Mouse (Mus musculus) spleen, postnatal 36 days (tissue): ENCODE measurements around the gene Ppm1g.

Experiments used
- DNase-seq, 2 experiments: peaks; one replicate each; pipeline ENCODE4 v3.0.0; 2022; ENCODE audit warnings: low spot score in 2 of 2, mixed read lengths in 1 of 2

Ppm1g gene

DNA sequence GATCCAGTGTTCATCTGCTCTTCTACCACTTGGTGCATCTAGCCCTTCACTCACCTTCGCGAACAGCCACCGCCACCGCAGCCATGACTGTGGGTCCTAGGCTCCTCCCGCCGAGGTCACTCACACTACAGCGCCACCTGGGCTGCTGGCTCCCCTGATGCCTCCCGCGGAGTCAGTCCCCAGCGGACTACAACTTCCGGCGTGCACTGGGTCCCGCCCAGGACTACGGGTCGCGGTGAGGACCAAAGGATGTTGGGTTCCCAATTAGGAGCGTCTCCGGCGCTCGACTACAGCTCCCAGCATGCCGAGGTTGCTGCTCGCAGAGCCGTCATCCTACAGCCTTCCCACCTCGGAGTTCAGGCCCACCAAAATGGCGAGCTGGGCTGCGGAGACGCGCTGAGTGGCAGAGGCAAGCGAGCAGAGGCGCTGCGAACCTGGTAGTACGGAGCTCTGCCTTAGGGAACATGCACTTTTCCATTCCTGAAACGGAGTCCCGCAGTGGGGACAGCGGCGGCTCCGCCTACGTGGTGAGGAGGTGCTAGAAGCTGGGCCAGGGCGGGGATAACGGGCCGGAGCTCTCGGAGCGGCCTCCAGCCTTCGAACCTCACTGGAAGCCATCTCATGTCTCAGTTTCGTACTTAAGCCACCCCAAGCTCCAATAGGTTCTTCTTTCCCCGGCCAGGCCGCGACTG lies 27.4 kb downstream of the Ppm1g start, which contains the start of the genes Snx17 and Eif2b4:
Snx17 (plus strand) TSS at position 289 of the 692 bp plus-strand sequence.
Eif2b4 (minus strand) TSS at position 492 of the 692 bp plus-strand sequence.
- DNase-seq: peak; percentile 99 to 100

- no peak for DNase-seq
Measured at GRCm38 (mm10) chr5:31192045-31192938, 28.2 kb downstream of the Ppm1g start.

- DNase-seq: no peak
Measured at GRCm38 (mm10) chr5:31190201-31190600, 30.3 kb downstream of the Ppm1g start.

DNA sequence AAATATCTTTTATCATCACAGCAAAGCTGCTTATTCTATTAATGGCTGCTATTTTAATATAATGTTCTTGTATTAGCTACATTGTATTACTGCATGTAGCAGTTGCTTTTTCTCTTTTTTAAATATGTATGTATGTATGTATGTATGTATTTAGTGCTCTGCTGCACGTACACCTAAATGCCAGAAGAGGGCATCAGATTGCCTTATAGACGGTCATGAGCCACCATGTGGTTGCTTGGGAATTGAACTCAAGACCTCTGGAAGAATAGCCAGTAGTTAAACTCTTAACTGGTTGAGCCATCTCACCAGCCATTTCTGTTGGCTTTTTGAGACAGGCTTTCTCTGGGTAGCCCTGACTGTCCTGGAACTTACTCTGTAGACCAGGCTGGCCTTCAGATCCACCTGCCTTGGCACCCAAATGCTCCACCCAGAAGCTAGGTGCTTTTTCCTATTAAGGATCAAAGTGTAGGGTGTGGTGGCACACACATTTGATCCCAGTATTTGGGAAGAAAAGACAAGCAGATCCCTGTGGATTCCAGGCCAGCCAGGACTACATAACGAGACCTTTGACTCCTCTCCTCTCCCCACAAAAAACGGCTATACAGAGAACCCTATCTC lies 32.2 kb downstream of the Ppm1g start:
- no peak for DNase-seq

GRCm38 (mm10) chr5:31183678-31184077 lies 36.8 kb downstream of the Ppm1g start:
- DNase-seq: no peak

- no peak for DNase-seq
Measured at GRCm38 (mm10) chr5:31181183-31181770, 39.2 kb downstream of the Ppm1g start.

DNA sequence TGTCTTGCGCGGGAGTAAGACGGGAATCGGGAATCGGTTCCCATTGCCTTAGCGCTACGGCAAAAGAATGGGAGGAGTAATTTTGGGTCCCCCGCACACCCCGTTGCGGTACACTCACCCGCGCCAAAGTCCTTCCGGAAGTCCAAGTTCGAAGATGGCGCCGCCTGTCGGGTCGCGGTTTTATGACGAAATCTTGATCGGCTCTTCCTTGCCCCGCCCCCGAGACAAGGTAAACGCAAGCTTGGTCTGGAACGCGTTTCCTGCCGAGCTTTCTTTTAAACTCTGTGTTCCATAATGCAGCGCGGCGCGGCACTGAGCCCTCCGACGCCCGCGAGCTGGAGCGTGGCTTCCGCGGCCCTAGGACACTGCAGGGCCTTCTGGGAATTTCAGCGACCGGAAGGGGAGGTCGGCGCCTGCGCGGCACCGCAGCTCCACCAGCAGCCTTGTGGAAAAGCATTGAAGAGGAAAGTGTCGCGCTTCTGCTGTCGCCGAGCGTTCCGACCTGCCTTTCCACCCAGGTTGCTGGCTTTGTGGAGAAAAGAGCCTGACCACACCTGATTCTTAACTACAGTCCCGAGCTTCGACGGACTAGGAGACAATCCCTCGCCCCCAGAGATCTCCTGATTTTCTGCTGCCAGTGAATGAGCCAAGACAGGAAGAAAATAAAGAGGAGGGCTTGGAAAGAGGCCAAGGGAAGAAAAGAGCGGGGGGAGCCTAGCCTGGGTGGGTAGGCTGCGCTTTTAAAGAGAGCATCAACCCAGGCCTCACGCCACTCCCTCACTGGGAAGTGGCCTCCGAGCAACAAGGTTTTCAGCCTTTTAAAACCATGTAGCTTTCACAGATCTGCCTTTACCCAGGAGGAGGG lies 40.5 kb downstream of the Ppm1g start, which contains the start of the genes Gm29609 and Gtf3c2:
Gm29609 (minus strand) TSS at position 146 of the 865 bp plus-strand sequence.
Gtf3c2 (minus strand) TSS at position 379 of the 865 bp plus-strand sequence.
- DNase-seq: peak; percentile 93 to 95

DNA sequence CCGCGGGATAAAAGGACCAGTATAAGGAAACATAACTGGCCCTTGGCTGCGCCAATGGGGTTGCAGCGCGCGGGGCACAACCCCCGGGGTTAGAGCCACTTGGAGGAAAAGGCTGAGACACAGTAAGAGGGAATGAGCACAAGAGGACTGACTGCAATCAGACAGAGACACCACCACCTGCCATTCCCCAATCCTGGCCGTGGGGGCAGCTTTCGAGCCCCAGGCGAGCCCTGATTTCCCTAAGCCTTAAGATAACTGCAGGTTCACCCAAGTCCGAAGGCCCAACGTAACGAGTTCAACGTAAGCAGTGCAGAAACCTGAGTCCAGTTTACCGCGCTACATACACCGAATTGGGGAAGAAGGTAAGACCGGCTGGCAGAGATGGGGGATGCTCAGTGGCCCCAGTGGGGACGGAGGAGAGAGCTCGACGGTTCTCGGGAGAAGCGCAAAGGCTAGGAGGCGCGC lies 41.2 kb downstream of the Ppm1g start:
- DNase-seq: no peak

DNA sequence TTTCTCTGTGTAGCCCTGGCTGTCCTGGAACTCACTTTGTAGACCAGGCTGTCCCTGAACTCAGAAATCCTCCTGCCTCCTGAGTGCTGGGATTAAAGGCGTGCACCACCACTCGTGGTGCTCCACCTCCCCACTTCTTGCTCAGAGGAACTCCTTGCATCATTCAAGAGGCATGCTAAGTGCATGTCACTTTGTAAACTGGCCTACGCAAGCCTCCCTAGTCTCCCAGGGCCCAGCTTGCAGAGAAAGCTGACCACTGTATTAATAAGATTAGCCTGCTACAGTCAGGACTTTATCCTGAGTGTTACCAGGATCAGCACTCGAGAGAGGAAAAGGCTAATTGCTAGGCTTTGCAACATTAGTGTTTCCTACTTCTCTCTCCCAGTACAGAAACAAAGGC lies 51.9 kb downstream of the Ppm1g start:
- DNase-seq: no peak

- DNase-seq: no peak
Measured at GRCm38 (mm10) chr5:31164878-31165277, 55.6 kb downstream of the Ppm1g start.

GRCm38 (mm10) chr5:31162462-31162861 lies 58.0 kb downstream of the Ppm1g start:
- no peak for DNase-seq

- peak; percentile 78 to 84 for DNase-seq
Measured at GRCm38 (mm10) chr5:31154152-31154553, 66.3 kb downstream of the Ppm1g start, which contains the start of gene Mpv17. Gene Mpv17, minus strand, starts transcription at chr5:31154251.

GRCm38 (mm10) chr5:31153516-31154151 lies 66.9 kb downstream of the Ppm1g start:
- DNase-seq: no peak
